Mouse (Mus musculus): ENCODE measurements at regions not wholly inside any gene's neighbourhood (a gene's known extent, or its start where the extent isn't known, plus 50 kb on each side); places are given as distances from the start of the nearest gene placed in this dataset.

DNA sequence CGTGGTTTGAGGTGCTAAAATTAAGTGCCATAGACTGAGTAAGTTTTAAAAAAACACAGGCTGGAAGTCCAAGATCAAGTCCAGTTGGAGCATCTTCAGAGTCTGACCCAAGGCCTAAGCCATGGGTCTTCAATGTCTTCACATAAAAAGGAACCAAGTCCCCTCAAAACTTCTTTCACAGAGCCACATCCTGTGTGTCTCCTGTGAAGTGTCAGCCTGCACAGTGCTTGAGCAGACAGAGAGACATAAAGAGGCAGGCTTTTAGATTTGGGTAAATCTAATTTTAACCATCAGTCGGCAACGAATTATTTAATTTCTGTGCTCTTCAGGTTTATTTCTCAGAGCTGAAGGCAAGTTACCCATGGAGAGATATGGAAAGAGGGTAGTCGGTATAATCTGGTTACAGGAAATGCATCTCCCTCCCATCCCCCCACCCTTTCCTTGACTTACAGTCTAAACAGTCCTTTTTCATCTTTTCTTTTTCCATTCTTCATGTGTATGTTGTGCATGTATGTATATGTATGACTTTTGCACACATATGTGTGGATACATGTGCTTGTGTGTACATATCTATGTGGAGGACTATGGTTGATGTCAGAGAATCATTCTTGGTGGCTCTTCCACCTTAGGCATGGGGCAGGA, 75.1 kb upstream of the Cxcr4 start:
- Histone ChIP-seq H3K4me3 (ENCODE audit: low read depth, low read length) (no peak overlapping the region), H3K36me3 (ENCODE audit: control insufficient read depth, insufficient read depth, low read length) (no peaks in the 10 kb centered on the region), H3K27ac (ENCODE audit: low read depth, low read length) (no peak overlapping the region), H3K4me2 (no peak overlapping the region), H3K4me1 (replicated peaks; ENCODE audit: control insufficient read depth, insufficient read depth, low read length) (no peaks in the 10 kb centered on the region), H3K9ac (ENCODE audit: low read depth, low read length) (no peak overlapping the region), H3K27me3 (replicated peaks; ENCODE audit: control insufficient read depth, insufficient read depth, low read length) (no peaks in the 10 kb centered on the region), H3K9me3 (ENCODE audit: control insufficient read depth, low read length) (no peaks in the 10 kb centered on the region)
- DNase-seq (ENCODE audit: low spot score): no peak
- no peak for ATAC-seq (replicated peaks; ENCODE audit: low FRiP score)
- 64% methylated on average over 4 of the region's 4 CpGs for WGBS

DNA sequence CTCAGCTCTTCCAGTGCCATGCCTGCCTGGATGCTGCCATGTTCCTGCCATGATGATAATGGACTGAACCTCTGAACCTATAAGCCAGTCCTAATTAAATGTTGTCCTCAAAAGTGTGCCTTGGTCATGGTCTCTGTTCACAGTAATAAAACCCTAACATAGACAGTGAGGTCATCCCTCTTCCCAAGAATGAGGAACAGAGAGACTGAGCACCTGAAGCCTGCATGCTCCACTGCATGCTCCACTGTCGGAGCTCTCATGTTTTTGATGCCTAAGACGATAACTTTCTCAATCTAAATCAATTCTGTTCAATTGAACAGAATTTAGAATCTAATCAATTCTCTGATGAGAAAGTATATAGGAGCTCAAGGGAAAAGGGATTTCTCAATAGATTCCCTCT, 71.1 kb upstream of the Cxcr4 start:
- Histone ChIP-seq H3K36me3 (ENCODE audit: control insufficient read depth, insufficient read depth, low read length) (no peaks in the 10 kb centered on the region), H3K27ac (ENCODE audit: low read depth, low read length) (no peak overlapping the region), H3K4me3 (ENCODE audit: low read depth, low read length) (no peak overlapping the region), H3K4me2 (no peak overlapping the region), H3K9ac (ENCODE audit: low read depth, low read length) (no peak overlapping the region), H3K27me3 (replicated peaks; ENCODE audit: control insufficient read depth, insufficient read depth, low read length) (no peaks in the 10 kb centered on the region), H3K9me3 (ENCODE audit: control insufficient read depth, low read length) (no peaks in the 10 kb centered on the region), H3K4me1 (replicated peaks; ENCODE audit: control insufficient read depth, insufficient read depth, low read length) (no peaks in the 10 kb centered on the region)
- WGBS: 87% methylated on average over 2 of the region's 2 CpGs
- ATAC-seq (replicated peaks; ENCODE audit: low FRiP score) (no peak), DNase-seq (ENCODE audit: low spot score) (no peak)

DNA sequence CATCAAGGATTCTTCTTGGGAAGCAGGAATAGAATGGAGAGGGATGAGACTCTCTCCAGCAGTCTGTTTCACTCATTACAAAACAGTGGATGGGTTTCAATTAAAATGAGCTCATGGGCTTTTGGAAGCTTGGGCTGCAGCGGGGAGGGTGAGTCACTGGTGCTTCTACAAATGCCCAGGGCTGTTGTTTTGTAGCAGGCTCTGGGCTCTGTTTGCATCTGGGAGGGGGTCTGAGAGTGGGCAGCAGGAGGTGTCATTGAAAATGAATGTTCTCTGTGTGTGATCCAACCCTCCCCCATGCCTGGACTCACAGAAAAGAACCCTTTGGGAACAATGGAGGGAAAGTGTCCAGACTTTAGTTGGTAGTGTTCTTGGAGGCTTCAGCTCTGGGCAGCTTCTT, 67.8 kb upstream of the Cxcr4 start:
- no peak overlapping the region for H3K4me2 ChIP-seq
- H3K4me3 ChIP-seq (ENCODE audit: low read depth, low read length): no peak overlapping the region
- H3K27ac ChIP-seq (ENCODE audit: low read depth, low read length): no peak overlapping the region
- H3K9ac ChIP-seq (ENCODE audit: low read depth, low read length): no peak overlapping the region
- no peaks in the 10 kb centered on the region for H3K27me3 ChIP-seq (replicated peaks; ENCODE audit: control insufficient read depth, insufficient read depth, low read length)
- H3K4me1 ChIP-seq (replicated peaks; ENCODE audit: control insufficient read depth, insufficient read depth, low read length): no peaks in the 10 kb centered on the region
- ATAC-seq (replicated peaks; ENCODE audit: low FRiP score) (no peak), DNase-seq (ENCODE audit: low spot score) (no peak)
- WGBS: 70% methylated on average over 1 of the region's 1 CpGs
- H3K36me3 ChIP-seq (ENCODE audit: control insufficient read depth, insufficient read depth, low read length): no peaks in the 10 kb centered on the region
- no peaks in the 10 kb centered on the region for H3K9me3 ChIP-seq (ENCODE audit: control insufficient read depth, low read length)

DNA sequence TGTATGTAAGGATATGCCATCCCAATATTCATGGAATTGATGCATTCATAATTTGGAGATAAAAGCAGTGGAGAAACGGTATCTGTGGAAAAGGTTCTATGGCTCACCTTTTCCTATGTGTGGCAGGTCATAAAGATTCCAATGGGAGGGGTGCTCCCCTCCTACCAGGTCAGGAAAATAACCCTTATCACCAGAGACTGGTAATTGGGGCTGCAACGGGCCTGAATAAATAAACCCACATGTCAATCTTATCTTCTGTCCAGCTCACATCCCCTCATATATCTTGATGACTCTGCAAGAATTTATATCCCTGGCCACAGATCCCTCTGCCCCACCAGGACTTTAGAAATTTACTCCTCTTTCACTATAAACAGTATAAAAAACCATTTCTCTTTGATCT, 66.7 kb upstream of the Cxcr4 start:
- H3K9ac ChIP-seq (ENCODE audit: low read depth, low read length): no peak overlapping the region
- no peak overlapping the region for H3K27ac ChIP-seq (ENCODE audit: low read depth, low read length)
- no peak overlapping the region for H3K4me3 ChIP-seq (ENCODE audit: low read depth, low read length)
- WGBS: 25% methylated on average over 2 of the region's 2 CpGs
- no peak for ATAC-seq (replicated peaks; ENCODE audit: low FRiP score)
- H3K4me1 ChIP-seq (replicated peaks; ENCODE audit: control insufficient read depth, insufficient read depth, low read length): no peaks in the 10 kb centered on the region
- H3K4me2 ChIP-seq: no peak overlapping the region
- no peak for DNase-seq (ENCODE audit: low spot score)
- no peaks in the 10 kb centered on the region for H3K9me3 ChIP-seq (ENCODE audit: control insufficient read depth, low read length)
- no peaks in the 10 kb centered on the region for H3K36me3 ChIP-seq (ENCODE audit: control insufficient read depth, insufficient read depth, low read length)
- H3K27me3 ChIP-seq (replicated peaks; ENCODE audit: control insufficient read depth, insufficient read depth, low read length): no peaks in the 10 kb centered on the region

DNA sequence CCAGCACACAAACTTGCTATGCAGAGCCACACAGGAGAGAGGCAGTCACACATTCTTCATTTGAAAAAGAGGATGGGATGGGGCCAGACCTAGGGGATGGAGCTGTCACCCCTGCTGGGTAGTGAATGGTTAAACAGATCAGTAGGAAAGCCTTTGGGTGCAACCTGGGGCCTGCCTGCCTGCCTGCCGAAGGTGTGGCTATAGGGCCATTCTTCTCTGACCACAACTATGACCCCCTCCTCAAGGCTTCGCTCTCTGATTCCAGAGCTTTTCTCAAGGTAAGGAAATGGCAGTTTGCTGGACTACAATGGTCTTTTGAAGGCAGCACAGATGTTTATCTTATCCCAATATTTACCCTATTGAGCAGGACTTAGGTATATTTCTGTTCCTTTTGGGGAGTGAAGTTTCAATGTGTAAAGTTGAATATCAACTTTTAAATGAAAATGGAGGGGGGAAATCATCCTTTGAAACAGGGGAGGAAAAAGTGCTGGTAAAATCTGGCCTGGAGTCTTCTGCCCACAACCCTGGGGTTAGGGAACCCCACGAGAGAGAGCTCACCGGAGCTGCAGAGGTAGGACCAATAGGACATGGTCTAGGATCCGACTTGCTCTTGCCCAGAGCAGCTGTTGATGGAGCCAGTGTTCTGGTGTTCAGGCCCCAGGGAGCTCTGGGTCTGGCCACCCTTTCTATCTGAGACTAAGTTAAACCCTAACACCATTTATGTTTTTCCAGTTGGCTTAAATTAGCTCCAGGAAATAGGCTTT, 62.2 kb upstream of the Cxcr4 start:
- WGBS: 45% methylated on average over 5 of the region's 5 CpGs
- no peaks in the 10 kb centered on the region for H3K4me1 ChIP-seq (replicated peaks; ENCODE audit: control insufficient read depth, insufficient read depth, low read length)
- no peak overlapping the region for H3K9ac ChIP-seq (ENCODE audit: low read depth, low read length)
- H3K27ac ChIP-seq (ENCODE audit: low read depth, low read length): no peak overlapping the region
- DNase-seq (ENCODE audit: low spot score): no peak
- ATAC-seq (replicated peaks; ENCODE audit: low FRiP score): no peak
- H3K27me3 ChIP-seq (replicated peaks; ENCODE audit: control insufficient read depth, insufficient read depth, low read length): no peaks in the 10 kb centered on the region
- no peak overlapping the region for H3K4me3 ChIP-seq (ENCODE audit: low read depth, low read length)
- no peak overlapping the region for H3K4me2 ChIP-seq
- no peaks in the 10 kb centered on the region for H3K36me3 ChIP-seq (ENCODE audit: control insufficient read depth, insufficient read depth, low read length)
- H3K9me3 ChIP-seq (ENCODE audit: control insufficient read depth, low read length): no peaks in the 10 kb centered on the region

DNA sequence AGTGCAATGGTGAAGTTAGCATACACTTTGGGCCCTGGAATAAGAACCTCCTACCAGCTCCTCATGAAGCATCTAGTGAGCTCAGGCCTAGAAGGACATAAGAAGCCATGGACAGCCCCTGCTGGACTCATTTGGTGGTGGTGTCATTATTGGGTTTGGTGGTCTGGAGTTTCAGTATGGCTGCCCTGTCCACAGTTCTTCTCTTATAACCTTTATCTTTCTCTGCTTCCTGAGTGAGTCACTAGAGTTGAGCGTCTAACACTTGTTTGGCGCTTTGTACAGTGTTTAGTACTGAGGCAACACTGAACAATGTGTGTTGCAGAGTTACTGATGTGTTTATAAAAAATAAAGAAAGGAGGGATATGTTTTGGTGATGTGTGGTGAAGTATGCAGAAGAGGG, 58.5 kb upstream of the Cxcr4 start:
- ATAC-seq (replicated peaks; ENCODE audit: low FRiP score) (no peak), DNase-seq (ENCODE audit: low spot score) (no peak)
- no peaks in the 10 kb centered on the region for H3K4me1 ChIP-seq (replicated peaks; ENCODE audit: control insufficient read depth, insufficient read depth, low read length)
- H3K4me3 ChIP-seq (ENCODE audit: low read depth, low read length): no peak overlapping the region
- no peaks in the 10 kb centered on the region for H3K27me3 ChIP-seq (replicated peaks; ENCODE audit: control insufficient read depth, insufficient read depth, low read length)
- no peaks in the 10 kb centered on the region for H3K9me3 ChIP-seq (ENCODE audit: control insufficient read depth, low read length)
- H3K27ac ChIP-seq (ENCODE audit: low read depth, low read length): no peak overlapping the region
- no peak overlapping the region for H3K9ac ChIP-seq (ENCODE audit: low read depth, low read length)
- 81% methylated on average over 2 of the region's 2 CpGs for WGBS
- no peak overlapping the region for H3K4me2 ChIP-seq
- H3K36me3 ChIP-seq (ENCODE audit: control insufficient read depth, insufficient read depth, low read length): no peaks in the 10 kb centered on the region

DNA sequence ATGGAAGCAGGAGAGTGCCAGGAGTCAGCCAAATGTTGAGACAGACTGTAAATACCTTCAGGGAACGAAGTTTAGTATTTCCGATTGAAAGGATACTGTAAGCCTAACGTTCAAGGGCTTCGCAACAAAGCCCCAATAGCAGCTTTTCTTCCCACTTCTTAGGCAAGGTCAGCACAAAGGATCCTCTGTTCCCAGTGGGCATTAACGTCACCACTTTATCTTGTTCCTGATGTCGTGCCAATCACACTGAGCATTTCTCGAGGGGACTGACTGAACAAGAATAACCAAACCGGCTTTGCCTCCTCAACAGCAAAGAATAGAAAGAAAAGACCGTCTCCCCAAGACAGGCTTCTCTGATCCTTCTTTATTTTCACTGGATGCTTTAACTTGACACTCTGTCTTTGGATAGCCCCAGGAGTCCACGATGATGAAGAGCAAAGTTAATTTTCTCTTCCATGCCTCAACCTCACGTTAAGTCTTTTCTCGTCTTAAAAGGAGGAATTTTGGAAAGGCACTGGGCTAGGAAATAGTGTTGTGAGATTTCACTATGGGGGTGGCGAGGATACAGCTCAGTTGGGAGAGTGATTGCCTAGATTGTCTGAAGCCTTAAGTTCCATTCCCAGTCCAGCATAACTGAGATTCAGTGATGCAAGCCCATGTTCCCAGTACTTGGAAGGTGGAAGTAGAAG, 57.5 kb upstream of the Cxcr4 start:
- H3K4me3 ChIP-seq (ENCODE audit: low read depth, low read length): no peak overlapping the region
- 75% methylated on average over 13 of the region's 13 CpGs for WGBS
- DNase-seq (ENCODE audit: low spot score): no peak
- no peak overlapping the region for H3K4me2 ChIP-seq
- no peaks in the 10 kb centered on the region for H3K27me3 ChIP-seq (replicated peaks; ENCODE audit: control insufficient read depth, insufficient read depth, low read length)
- H3K9ac ChIP-seq (ENCODE audit: low read depth, low read length): no peak overlapping the region
- no peak overlapping the region for H3K27ac ChIP-seq (ENCODE audit: low read depth, low read length)
- no peak for ATAC-seq (replicated peaks; ENCODE audit: low FRiP score)
- H3K4me1 ChIP-seq (replicated peaks; ENCODE audit: control insufficient read depth, insufficient read depth, low read length): no peaks in the 10 kb centered on the region
- H3K36me3 ChIP-seq (ENCODE audit: control insufficient read depth, insufficient read depth, low read length): no peaks in the 10 kb centered on the region
- no peaks in the 10 kb centered on the region for H3K9me3 ChIP-seq (ENCODE audit: control insufficient read depth, low read length)

DNA sequence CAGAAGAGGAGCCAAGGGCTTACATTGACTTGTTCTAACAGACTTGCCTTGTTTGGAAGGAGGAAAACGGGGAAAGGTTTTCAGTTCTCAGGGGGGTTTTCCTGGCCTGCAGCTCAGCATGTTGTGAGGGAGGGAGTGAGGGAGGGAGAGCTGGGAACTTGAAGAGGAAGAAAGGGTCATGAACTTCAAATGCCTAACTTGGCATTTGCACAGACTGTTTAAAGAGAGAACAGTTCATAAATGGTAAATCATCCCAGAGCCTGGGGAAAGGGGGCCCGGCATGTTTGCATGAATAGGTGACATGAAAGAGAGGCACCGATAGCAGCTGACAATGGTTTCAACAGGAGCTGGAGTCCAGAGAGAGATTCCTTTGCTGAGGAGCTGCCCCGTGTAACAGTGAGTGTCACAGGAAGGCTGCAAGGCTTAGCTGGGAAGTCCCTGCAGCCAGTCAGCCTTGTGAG, 51.3 kb upstream of the Cxcr4 start:
- H3K9ac ChIP-seq (ENCODE audit: low read depth, low read length): no peak overlapping the region
- ATAC-seq (replicated peaks; ENCODE audit: low FRiP score) (no peak), DNase-seq (ENCODE audit: low spot score) (no peak)
- WGBS: 29% methylated on average over 4 of the region's 4 CpGs
- no peak overlapping the region for H3K4me3 ChIP-seq (ENCODE audit: low read depth, low read length)
- H3K4me2 ChIP-seq: no peak overlapping the region
- no peaks in the 10 kb centered on the region for H3K4me1 ChIP-seq (replicated peaks; ENCODE audit: control insufficient read depth, insufficient read depth, low read length)
- H3K9me3 ChIP-seq (ENCODE audit: control insufficient read depth, low read length): no peaks in the 10 kb centered on the region
- no peaks in the 10 kb centered on the region; the same call in 1 of the 2 replicates for H3K27me3 ChIP-seq (replicated peaks; ENCODE audit: control insufficient read depth, insufficient read depth, low read length)
- no peak overlapping the region for H3K27ac ChIP-seq (ENCODE audit: low read depth, low read length)
- no peaks in the 10 kb centered on the region for H3K36me3 ChIP-seq (ENCODE audit: control insufficient read depth, insufficient read depth, low read length)

All from liver, embryonic 11.5 days (tissue).